Mouse (Mus musculus) thymus, adult 2 months (tissue): Measurements from ENCODE around the gene Zfp651. TPM values are rescaled to one million over a fixed set of nuclear protein-coding genes. Genes with fewer than 3 reads are reported as not detected.
A peak's percentile ranks its signal among the peaks of the same experiment; 100 is the strongest.

ENCODE experiments used
- DNase-seq: peaks from one replicate; pipeline ENCODE4 v3.0.0; 2021
- H3K27ac ChIP-seq: fragments of 200-500 bp; 2 replicates; pipeline ENCODE4 v1.5.1; 2012; ENCODE audit warnings: low read length, control low read depth; ENCODE audit not compliant: control insufficient read depth, insufficient read depth
- H3K27me3 ChIP-seq: fragments of 200-500 bp; 2 replicates; pipeline ENCODE4 v1.6.1; 2012; ENCODE audit warnings: mild to moderate bottlenecking, low read length, moderate library complexity, mixed read lengths; ENCODE audit not compliant: control insufficient read depth, insufficient read depth
- H3K36me3 ChIP-seq: fragments of 200-500 bp; 2 replicates; pipeline ENCODE4 v1.6.1; 2012; ENCODE audit warnings: mild to moderate bottlenecking, low read length, moderate library complexity; ENCODE audit not compliant: control insufficient read depth, insufficient read depth
- H3K4me1 ChIP-seq: fragments of 200-500 bp; replicated peaks from 2 replicates; pipeline ENCODE4 v1.6.1; 2012; ENCODE audit warnings: low read length; ENCODE audit not compliant: control insufficient read depth, insufficient read depth
- H3K4me3 ChIP-seq: fragments of 200-500 bp; 2 replicates; pipeline ENCODE4 v1.5.1; 2012; ENCODE audit warnings: mild to moderate bottlenecking, low read length, control low read depth, moderate library complexity; ENCODE audit not compliant: control insufficient read depth, insufficient read depth
- CTCF ChIP-seq: fragments of 200-500 bp; IDR thresholded peaks from 2 replicates; pipeline ENCODE4 v1.5.1; 2012; ENCODE audit warnings: mild to moderate bottlenecking, control low read depth, low read length, moderate library complexity, borderline replicate concordance; ENCODE audit not compliant: control insufficient read depth, poor library complexity, insufficient read depth; ENCODE audit errors: extremely low read depth
- POLR2A ChIP-seq: fragments of 200-500 bp; IDR thresholded peaks from 2 replicates; pipeline ENCODE4 v1.6.1; 2012; ENCODE audit warnings: mild to moderate bottlenecking, low read length, control low read depth, moderate library complexity; ENCODE audit not compliant: control insufficient read depth, poor library complexity, insufficient read depth; ENCODE audit errors: extremely low read depth
- WGBS: fragments of 180-500 bp; shearing (Covaris S2); methylation state at CpG from one replicate; pipeline ENCODE4 v1.1.7; 2018; 5-methylcytosine and 5-hydroxymethylcytosine counted together
- polyA plus RNA-seq: library from polyadenylated mRNA; depleted of rRNA; stranded (reverse); fragments of >200 nt; gene quantifications from 2 replicates; pipeline ENCODE4 v1.2.3, GENCODE M21; 2012

Gene Zfp651
- polyA plus RNA-seq, 1 experiment: 12.2 TPM

DNA sequence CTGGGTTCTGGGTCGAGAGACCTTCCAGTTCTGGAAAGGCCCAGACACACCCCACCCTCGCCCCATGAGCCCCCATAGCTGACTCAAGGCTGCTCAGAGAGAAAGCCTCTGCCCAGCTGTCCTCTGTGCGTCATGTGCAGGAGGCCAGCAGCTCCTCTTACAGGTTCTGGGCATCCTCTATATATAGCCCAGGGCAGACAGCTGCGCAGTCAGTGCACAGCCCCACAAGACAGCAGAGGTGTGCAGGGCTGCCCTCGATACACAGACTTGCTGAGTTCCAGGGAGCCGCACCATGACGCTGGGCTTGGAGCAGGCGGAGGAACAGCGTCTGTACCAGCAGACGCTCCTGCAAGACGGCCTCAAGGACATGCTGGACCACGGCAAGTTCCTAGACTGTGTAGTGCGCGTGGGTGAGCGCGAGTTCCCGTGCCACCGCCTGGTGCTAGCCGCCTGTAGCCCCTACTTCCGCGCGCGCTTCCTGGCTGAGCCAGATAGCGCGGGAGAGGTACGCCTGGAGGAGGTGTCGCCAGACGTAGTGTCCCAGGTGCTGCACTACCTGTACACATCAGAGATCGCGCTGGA is 18.4 kb downstream of the Zfp651 start, which contains the start of gene Klhl40:
Gene Klhl40, plus strand, starts transcription at position 124 of the 582 bp plus-strand sequence.
- no peak for DNase-seq
- H3K4me3 ChIP-seq: no peak within 1 kb of the TSS
- no peak within 1 kb of the TSS for H3K27ac ChIP-seq
- H3K36me3 ChIP-seq: no peaks in the 10 kb centered on the region
- TF ChIP-seq CTCF (no peak), POLR2A (no peak)
- 14% methylated on average over 30 of the region's 30 CpGs for WGBS
- no peaks in the 10 kb centered on the region; the same call in 1 of the 2 replicates for H3K27me3 ChIP-seq
- peaks cover 8% of the 10 kb centered on the region; the same call in 1 of the 2 replicates for H3K4me1 ChIP-seq

DNA sequence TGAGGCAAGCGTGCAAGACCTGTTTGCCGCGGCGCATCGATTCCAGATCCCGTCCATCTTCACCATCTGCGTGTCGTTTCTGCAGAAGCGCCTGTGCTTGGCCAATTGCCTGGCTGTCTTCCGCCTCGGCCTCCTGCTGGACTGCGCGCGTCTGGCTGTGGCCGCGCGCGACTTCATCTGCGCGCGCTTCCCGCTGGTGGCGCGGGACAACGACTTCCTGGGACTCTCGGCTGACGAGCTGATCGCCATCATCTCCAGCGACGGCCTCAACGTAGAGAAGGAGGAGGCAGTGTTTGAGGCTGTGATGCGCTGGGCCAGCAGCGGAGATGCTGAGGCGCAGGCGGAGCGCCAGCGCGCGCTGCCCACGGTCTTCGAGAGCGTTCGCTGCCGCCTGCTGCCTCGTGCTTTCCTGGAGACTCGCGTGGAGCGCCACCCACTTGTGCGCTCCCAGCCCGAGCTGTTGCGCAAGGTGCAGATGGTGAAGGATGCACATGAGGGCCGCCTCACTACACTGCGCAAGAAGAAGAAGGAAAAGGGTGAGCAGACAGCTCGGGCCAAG is 19.0 kb downstream of the Zfp651 start:
- WGBS: 14% methylated on average over 54 of the region's 54 CpGs
- no peak for DNase-seq
- H3K36me3 ChIP-seq: no peaks in the 10 kb centered on the region
- no peaks in the 10 kb centered on the region; the same call in 1 of the 2 replicates for H3K27me3 ChIP-seq
- no peak overlapping the region for H3K27ac ChIP-seq
- H3K4me3 ChIP-seq: no peak overlapping the region
- H3K4me1 ChIP-seq: peaks cover 8% of the 10 kb centered on the region; the same call in 1 of the 2 replicates
- TF ChIP-seq CTCF: no peak
- no peak for TF ChIP-seq POLR2A

DNA sequence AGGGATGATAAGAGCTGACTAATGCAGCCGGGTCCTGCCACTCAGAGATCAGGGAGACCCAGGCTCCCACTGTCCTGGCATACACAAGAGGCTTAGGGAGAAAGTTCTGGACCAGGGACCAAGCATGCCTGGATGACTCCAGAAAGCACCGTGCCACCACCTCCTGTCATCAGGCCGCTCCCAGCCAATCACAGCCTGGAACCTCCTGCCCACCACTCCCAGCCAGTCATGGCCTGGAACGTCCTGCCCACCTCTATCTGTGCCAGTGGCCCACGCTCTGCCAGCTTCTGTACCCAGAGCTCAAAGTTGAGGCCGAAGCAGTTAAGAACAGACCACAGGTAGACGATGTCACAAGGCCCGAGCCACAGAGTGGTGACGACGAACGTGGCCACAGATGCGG is 25.7 kb downstream of the Zfp651 start:
- 92% methylated on average over 12 of the region's 12 CpGs for WGBS
- Histone ChIP-seq H3K4me1 (no peaks in the 10 kb centered on the region), H3K27me3 (no peaks in the 10 kb centered on the region), H3K36me3 (no peaks in the 10 kb centered on the region), H3K4me3 (no peak overlapping the region), H3K27ac (no peak overlapping the region)
- DNase-seq: no peak
- TF ChIP-seq POLR2A (no peak), CTCF (no peak)

DNA sequence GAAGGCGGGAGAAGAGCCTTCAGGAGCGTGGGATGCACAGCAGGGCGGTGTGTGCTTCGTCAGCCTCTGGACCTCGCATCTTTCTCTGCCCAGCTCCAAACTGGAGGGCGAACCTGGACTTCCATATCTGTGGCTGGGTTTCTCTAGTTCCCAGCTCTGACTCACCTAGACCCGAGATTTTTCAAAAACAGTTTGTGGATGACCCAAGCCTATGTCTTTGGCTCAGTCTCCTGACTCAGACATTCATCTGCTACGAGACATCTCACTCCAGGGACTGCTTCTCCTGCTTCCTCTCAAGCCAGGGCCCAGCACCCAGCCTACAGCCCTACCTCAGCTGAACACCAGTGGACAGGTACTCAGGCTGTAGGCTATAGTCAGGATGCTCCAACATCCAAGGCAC is 26.1 kb downstream of the Zfp651 start:
- WGBS: 91% methylated on average over 8 of the region's 8 CpGs
- no peak for DNase-seq
- H3K27ac ChIP-seq: no peak overlapping the region
- no peak for TF ChIP-seq CTCF
- TF ChIP-seq POLR2A: no peak
- no peaks in the 10 kb centered on the region for H3K27me3 ChIP-seq
- no peaks in the 10 kb centered on the region for H3K36me3 ChIP-seq
- H3K4me1 ChIP-seq: no peaks in the 10 kb centered on the region
- H3K4me3 ChIP-seq: no peak overlapping the region

DNA sequence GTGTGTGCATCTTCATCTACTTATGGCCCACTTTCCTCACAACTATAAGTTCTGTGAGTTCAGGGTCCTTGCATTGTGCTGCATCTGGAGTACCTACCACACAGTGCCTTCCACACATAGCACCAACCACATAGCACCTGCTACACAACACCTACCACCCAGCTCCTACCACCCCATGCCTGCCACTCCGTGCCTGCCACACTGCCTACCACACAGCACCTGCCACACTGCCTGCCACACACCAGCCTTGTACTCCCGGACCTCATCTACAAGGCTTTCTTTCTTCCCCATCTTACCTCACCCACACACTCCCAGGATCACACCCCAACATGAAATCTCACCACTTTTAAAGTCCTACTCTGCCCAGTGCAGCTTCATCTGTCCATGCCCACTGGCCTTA is 27.2 kb downstream of the Zfp651 start:
- no peak for DNase-seq
- Histone ChIP-seq H3K36me3 (no peaks in the 10 kb centered on the region), H3K4me1 (no peaks in the 10 kb centered on the region), H3K4me3 (no peak overlapping the region), H3K27ac (no peak overlapping the region), H3K27me3 (no peaks in the 10 kb centered on the region)
- 75% methylated on average over 2 of the region's 2 CpGs for WGBS
- TF ChIP-seq POLR2A (no peak), CTCF (no peak)

DNA sequence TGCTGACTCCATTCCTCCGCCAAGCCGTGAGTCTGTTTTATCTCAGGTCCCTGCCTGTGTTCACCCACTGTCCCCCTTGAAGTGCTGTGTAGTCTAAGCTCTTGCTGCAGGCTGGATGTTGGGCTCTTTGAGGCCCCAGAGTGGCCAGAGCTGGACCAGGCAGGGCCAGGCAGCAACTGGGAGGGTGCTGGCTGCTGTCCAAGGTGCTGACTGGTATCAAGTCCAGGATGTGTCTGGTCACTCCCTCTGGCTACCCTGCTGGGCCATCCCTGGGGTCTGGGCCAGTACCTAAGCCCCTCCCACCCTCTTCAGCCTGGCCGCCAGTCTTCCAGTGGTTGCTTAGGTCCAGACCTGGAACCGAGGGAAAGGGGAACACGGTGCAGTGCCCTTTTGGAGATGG is 32.1 kb downstream of the Zfp651 start:
- Histone ChIP-seq H3K4me3 (no peak overlapping the region), H3K27ac (no peak overlapping the region), H3K27me3 (no peaks in the 10 kb centered on the region), H3K4me1 (no peaks in the 10 kb centered on the region), H3K36me3 (no peaks in the 10 kb centered on the region)
- WGBS: 24% methylated on average over 5 of the region's 5 CpGs
- no peak for TF ChIP-seq POLR2A
- no peak for TF ChIP-seq CTCF
- peak; percentile 7 for DNase-seq

DNA sequence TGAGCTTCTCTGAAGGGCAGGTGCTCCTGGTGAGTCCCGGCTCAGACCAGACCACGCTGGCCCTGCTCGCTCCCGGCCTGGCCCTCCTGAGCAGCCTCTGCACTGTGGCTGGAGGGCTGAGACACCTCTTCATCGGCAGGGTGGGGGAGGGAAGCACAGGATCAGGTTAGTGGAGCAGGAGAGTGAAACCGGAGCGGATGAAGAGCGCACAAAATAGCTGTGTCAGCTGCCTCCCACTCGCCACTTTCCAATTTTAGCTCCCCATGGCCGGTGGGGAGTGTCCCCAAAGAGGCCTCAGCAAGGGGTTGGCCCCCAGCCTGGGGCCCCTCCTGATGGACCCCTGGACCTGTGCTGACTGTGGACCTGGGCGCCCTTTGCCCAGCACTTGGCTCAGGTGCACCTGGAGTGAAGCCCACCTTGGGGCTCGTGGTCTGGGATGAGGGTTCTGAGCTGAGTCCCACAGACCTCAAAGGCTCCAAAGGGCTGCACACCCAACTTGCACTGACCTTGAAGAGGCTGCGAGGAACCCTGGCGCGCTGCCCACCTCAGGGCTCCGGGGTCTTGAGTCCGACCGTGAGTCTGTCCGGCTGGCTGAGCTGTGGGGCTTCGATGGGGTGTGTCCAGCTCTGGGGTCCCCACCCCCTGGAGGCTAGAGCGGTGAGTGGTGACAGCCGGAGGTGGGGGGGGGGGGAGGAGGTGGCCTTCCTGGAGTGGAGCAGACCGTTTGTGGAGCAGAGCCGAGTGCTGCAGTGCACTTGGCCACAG is 32.8 kb downstream of the Zfp651 start, which contains the start of gene Hhatl:
Gene Hhatl, minus strand, starts transcription at position 751 of the 765 bp plus-strand sequence.
- 58% methylated on average over 24 of the region's 24 CpGs for WGBS
- no peaks in the 10 kb centered on the region for H3K36me3 ChIP-seq
- no peaks in the 10 kb centered on the region for H3K4me1 ChIP-seq
- H3K27ac ChIP-seq: no peak within 1 kb of the TSS
- H3K27me3 ChIP-seq: no peaks in the 10 kb centered on the region
- H3K4me3 ChIP-seq: no peak within 1 kb of the TSS
- TF ChIP-seq CTCF (no peak), POLR2A (no peak)
- DNase-seq: no peak
